Mouse (Mus musculus): ENCODE measurements around the gene Bcas2.

- TF ChIP-seq TAL1 (IDR thresholded peaks at IDR 0.05; ENCODE audit: low read length) = no peak
- TF ChIP-seq GATA1 (IDR thresholded peaks at IDR 0.05; ENCODE audit: low read length) = no peak
Measured at GRCm38 (mm10) chr3:103212142-103212541, 40.7 kb downstream of the Bcas2 start.

Data from erythroblast, embryonic 14.5 days (primary cell).